Mouse (Mus musculus): ENCODE measurements around the gene Gm49354.

DNA sequence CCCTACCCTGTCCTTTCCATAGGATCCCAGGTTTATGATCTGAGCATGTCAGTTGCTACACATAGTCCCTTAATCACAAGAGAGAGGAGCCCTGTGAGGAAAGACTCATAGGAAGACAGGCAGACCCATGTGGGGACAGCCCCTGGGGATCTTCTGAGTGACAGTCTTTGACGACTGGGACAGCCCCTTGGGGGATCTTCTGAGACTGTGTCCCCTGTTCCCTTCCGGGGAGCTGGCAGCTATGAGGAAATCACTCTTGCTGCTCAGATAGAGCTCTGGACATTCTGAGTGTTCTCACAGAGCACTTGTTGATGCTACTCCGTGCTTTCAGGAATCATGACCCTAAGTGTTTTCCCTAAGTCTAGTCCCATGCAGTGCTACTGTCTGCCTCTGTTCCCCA is 68.3 kb downstream of the Gm49354 start:
- TF ChIP-seq CTCF (IDR thresholded peaks at IDR 0.05; ENCODE audit: control insufficient read depth, insufficient read depth, insufficient read length) (no peak), FOSL1 (IDR thresholded peaks at IDR 0.05; ENCODE audit: insufficient read depth, low read length, poor library complexity, severe bottlenecking) (no peak), USF1 (IDR thresholded peaks at IDR 0.05; ENCODE audit: low read depth) (no peak), MYOG (IDR thresholded peaks at IDR 0.05; ENCODE audit: control insufficient read depth, extremely low read depth, insufficient read length) (no peak), MAX (IDR thresholded peaks at IDR 0.05) (no peak), CEBPB (IDR thresholded peaks at IDR 0.05; ENCODE audit: low read depth) (no peak), MYOD1 (IDR thresholded peaks at IDR 0.05; ENCODE audit: control insufficient read depth, insufficient read length, low read depth) (no peak)
